Mouse (Mus musculus) fibroblast of lung, adult 2 months (primary cell): ENCODE data around the gene A630023A22Rik.

Experiments
- DNase-seq: peaks from one replicate; pipeline ENCODE4 v3.0.0-alpha.2; 2011; ENCODE audit warnings: low read depth

Gene A630023A22Rik

GRCm38 (mm10) chr14:34102601-34103000 lies at the start of gene A630023A22Rik:
Gene A630023A22Rik (minus strand): TSS chr14:34102754.
- DNase-seq, result peak; percentile 59

GRCm38 (mm10) chr14:34152342-34152741 lies 49.8 kb upstream of the A630023A22Rik start, which contains the start of gene Npy4r:
Gene Npy4r (minus strand): TSS chr14:34152489.
- DNase-seq, result peak; percentile 22

GRCm38 (mm10) chr14:34142915-34143314 lies 40.4 kb upstream of the A630023A22Rik start:
- no peak for DNase-seq

GRCm38 (mm10) chr14:34142316-34142715 lies 39.8 kb upstream of the A630023A22Rik start:
- no peak for DNase-seq

GRCm38 (mm10) chr14:34139671-34140664 lies 37.4 kb upstream of the A630023A22Rik start:
- DNase-seq, result peak; percentile 23

- DNase-seq, result no peak
Observed at GRCm38 (mm10) chr14:34135391-34135790, 32.8 kb upstream of the A630023A22Rik start.

GRCm38 (mm10) chr14:34131216-34131615 lies 28.7 kb upstream of the A630023A22Rik start:
- DNase-seq, result no peak

- DNase-seq, result no peak
Observed at GRCm38 (mm10) chr14:34121691-34122090, 19.1 kb upstream of the A630023A22Rik start.

GRCm38 (mm10) chr14:34120923-34121351 lies 18.4 kb upstream of the A630023A22Rik start:
- DNase-seq, result no peak

- no peak for DNase-seq
Observed at GRCm38 (mm10) chr14:34120016-34120910, 17.7 kb upstream of the A630023A22Rik start.

- no peak for DNase-seq
Observed at GRCm38 (mm10) chr14:34119046-34119723, 16.6 kb upstream of the A630023A22Rik start.

GRCm38 (mm10) chr14:34114311-34114710 lies 11.8 kb upstream of the A630023A22Rik start:
- no peak for DNase-seq

- DNase-seq, result no peak
Observed at GRCm38 (mm10) chr14:34107594-34107993, 5.0 kb upstream of the A630023A22Rik start.

- DNase-seq, result no peak
Observed at GRCm38 (mm10) chr14:34106389-34107062, 4.0 kb upstream of the A630023A22Rik start.

- DNase-seq, result peak; percentile 67
Observed at GRCm38 (mm10) chr14:34104892-34105291, 2.3 kb upstream of the A630023A22Rik start.

- DNase-seq, result no peak
Observed at GRCm38 (mm10) chr14:34103855-34104254, 1.3 kb upstream of the A630023A22Rik start.

GRCm38 (mm10) chr14:34096161-34096560 lies 6.4 kb downstream of the A630023A22Rik start:
- DNase-seq, result no peak

GRCm38 (mm10) chr14:34092856-34093255 lies 9.7 kb downstream of the A630023A22Rik start:
- no peak for DNase-seq

GRCm38 (mm10) chr14:34091475-34091874 lies 11.1 kb downstream of the A630023A22Rik start:
- DNase-seq, result no peak

- peak; percentile 53 for DNase-seq
Observed at GRCm38 (mm10) chr14:34089796-34090195, 12.8 kb downstream of the A630023A22Rik start.

- DNase-seq, result peak; percentile 95
Observed at GRCm38 (mm10) chr14:34087856-34088398, 14.6 kb downstream of the A630023A22Rik start.
